Comparison of ENCODE assay signal across 7 mouse cellular contexts in the genomic region with DNA sequence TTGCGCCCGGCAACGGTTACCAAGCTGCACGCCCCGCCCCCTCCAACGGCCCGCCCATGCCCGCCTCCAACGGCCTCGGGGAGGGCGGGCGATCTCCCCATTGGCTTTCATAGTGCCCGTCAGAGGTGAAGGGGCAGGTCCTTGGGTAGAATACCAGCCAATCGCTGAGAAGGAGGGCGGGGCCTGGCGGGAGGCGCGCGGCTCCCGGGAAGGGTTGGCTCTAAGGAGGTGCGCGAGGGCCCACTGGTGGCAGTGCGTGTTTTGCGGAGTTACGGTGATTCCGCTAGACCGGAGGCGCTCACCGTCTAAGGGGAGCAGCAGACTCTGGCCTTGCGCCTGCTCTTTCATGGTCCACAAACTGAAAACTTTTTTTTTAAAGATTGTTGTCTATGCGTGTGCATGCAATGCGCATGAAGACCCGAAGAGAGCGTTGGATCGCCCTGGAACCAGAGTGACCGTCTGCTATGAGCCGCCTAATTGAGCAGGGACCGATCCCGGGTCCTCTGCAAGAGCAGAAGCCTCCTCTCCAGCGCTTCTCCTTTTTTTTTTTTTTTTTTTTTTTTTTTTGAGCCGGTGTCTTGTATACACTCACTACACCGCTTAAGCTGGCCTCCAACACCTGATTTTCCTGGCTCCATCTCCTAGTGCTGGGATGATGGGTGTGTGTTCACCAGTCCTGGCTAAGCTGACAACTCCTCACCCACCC. TPM values are rescaled to one million over a fixed set of nuclear protein-coding genes. Genes with fewer than 3 reads are reported as not detected.
A peak's percentile ranks its signal among the peaks of the same experiment; 100 is the strongest.
DNase-seq lines count a peak whose midpoint lies in the region; ATAC-seq and TF ChIP-seq lines count a peak whose summit lies in the region.

No protein-coding gene starts in this region.

- H3K27ac ChIP-seq in embryonic facial prominence, embryonic 12.5 days: peak overlapping the region; percentile 50
- no peak overlapping the region for H3K27ac ChIP-seq in kidney, adult 2 months (ENCODE audit: insufficient read depth, low read depth, low read length)
- no peak overlapping the region for H3K27ac ChIP-seq in limb, embryonic 12.5 days
- no peak overlapping the region for H3K27ac ChIP-seq in midbrain, embryonic 15.5 days
- H3K27ac ChIP-seq in spleen, adult 2 months (ENCODE audit: insufficient read depth, low read length): no peak overlapping the region

- WGBS in embryonic facial prominence, embryonic 12.5 days: under 1% methylated on average over 40 of the region's 42 CpGs
- WGBS in kidney, adult 2 months: under 1% methylated on average over 39 of the region's 42 CpGs
- under 1% methylated on average over 41 of the region's 42 CpGs for WGBS in limb, embryonic 12.5 days
- WGBS in midbrain, embryonic 15.5 days: 0% methylated on average over 41 of the region's 42 CpGs
- 2% methylated on average over 39 of the region's 42 CpGs for WGBS in spleen, adult 2 months

- peaks cover 29% of the 10 kb centered on the region for H3K27me3 ChIP-seq in embryonic facial prominence, embryonic 12.5 days
- H3K27me3 ChIP-seq in kidney, adult 2 months (replicated peaks; ENCODE audit: control insufficient read depth, insufficient read depth, low read length): no peaks in the 10 kb centered on the region
- H3K27me3 ChIP-seq in limb, embryonic 12.5 days: peaks cover 47% of the 10 kb centered on the region
- peaks cover 6% of the 10 kb centered on the region for H3K27me3 ChIP-seq in midbrain, embryonic 15.5 days (replicated peaks)
- H3K27me3 ChIP-seq in spleen, adult 2 months (ENCODE audit: control insufficient read depth, insufficient read depth, low read length): peaks cover 8% of the 10 kb centered on the region

- no peaks in the 10 kb centered on the region for H3K36me3 ChIP-seq in embryonic facial prominence, embryonic 12.5 days
- H3K36me3 ChIP-seq in kidney, adult 2 months (ENCODE audit: control insufficient read depth, insufficient read depth, low read length): no peaks in the 10 kb centered on the region
- H3K36me3 ChIP-seq in limb, embryonic 12.5 days: no peaks in the 10 kb centered on the region
- H3K36me3 ChIP-seq in midbrain, embryonic 15.5 days (replicated peaks): no peaks in the 10 kb centered on the region
- no peaks in the 10 kb centered on the region for H3K36me3 ChIP-seq in spleen, adult 2 months (ENCODE audit: control insufficient read depth, insufficient read depth, low read length)

- DNase-seq in adrenal gland, postnatal 25 days: peak; percentile 99
- DNase-seq in heart, adult 18-20 months: peak; percentile 99
- DNase-seq in kidney, adult 2 months: peak; percentile 99
- peak; percentile 96 to 98 for DNase-seq in spleen, adult 2 months (ENCODE audit: low read depth in 1 of 2, low spot score in 2 of 2)

- peak overlapping the region; percentile 82 for H3K4me2 ChIP-seq in embryonic facial prominence, embryonic 12.5 days (replicated peaks)
- H3K4me2 ChIP-seq in limb, embryonic 12.5 days: peak overlapping the region; percentile 79
- H3K4me2 ChIP-seq in midbrain, embryonic 15.5 days: peak overlapping the region; percentile 81

- TF ChIP-seq CTCF in kidney, adult 2 months (conservative IDR thresholded peaks at IDR 0.05; ENCODE audit: insufficient read depth, insufficient read length, low read depth, low read length): peak; percentile 36; the same call in 1 of the 2 replicates
- peak; percentile 48; the same call in 1 of the 2 replicates for TF ChIP-seq CTCF in spleen, adult 2 months (IDR thresholded peaks at IDR 0.05; ENCODE audit: extremely low read depth, insufficient read depth, insufficient read length, insufficient replicate concordance)

- peak overlapping the region; percentile 44; the same call in 1 of the 2 replicates for H3K9ac ChIP-seq in embryonic facial prominence, embryonic 12.5 days
- H3K9ac ChIP-seq in limb, embryonic 12.5 days (replicated peaks): peak overlapping the region; percentile 64
- peak overlapping the region; percentile 18; the same call in 1 of the 2 replicates for H3K9ac ChIP-seq in midbrain, embryonic 15.5 days

- TF ChIP-seq POLR2A in kidney, adult 2 months (IDR thresholded peaks at IDR 0.05; ENCODE audit: low read depth, low read length): no peak
- TF ChIP-seq POLR2A in spleen, adult 2 months (IDR thresholded peaks at IDR 0.05; ENCODE audit: low read depth, low read length): no peak

- peaks cover 6% of the 10 kb centered on the region for H3K4me1 ChIP-seq in embryonic facial prominence, embryonic 12.5 days
- no peaks in the 10 kb centered on the region for H3K4me1 ChIP-seq in kidney, adult 2 months (ENCODE audit: control insufficient read depth, insufficient read depth, low read length)
- peaks cover 6% of the 10 kb centered on the region; the same call in 1 of the 2 replicates for H3K4me1 ChIP-seq in limb, embryonic 12.5 days (replicated peaks)
- peaks cover 21% of the 10 kb centered on the region for H3K4me1 ChIP-seq in midbrain, embryonic 15.5 days
- H3K4me1 ChIP-seq in spleen, adult 2 months (ENCODE audit: control insufficient read depth, insufficient read depth, insufficient read length): peaks cover 4% of the 10 kb centered on the region; the same call in 1 of the 2 replicates

- peak; percentile 97 for ATAC-seq in embryonic facial prominence, embryonic 12.5 days (ENCODE audit: insufficient number of reproducible peaks, insufficient read depth, low FRiP score, low TSS enrichment)
- peak; percentile 98 for ATAC-seq in limb, embryonic 12.5 days (ENCODE audit: insufficient number of reproducible peaks, insufficient read depth, low FRiP score, low TSS enrichment, low read depth)
- peak; percentile 98 for ATAC-seq in midbrain, embryonic 15.5 days (replicated peaks)

- H3K4me3 ChIP-seq in embryonic facial prominence, embryonic 12.5 days: peak overlapping the region; percentile 66
- H3K4me3 ChIP-seq in kidney, adult 2 months (ENCODE audit: insufficient read depth, low read depth, low read length): peak overlapping the region; percentile 30
- H3K4me3 ChIP-seq in limb, embryonic 12.5 days (replicated peaks): peak overlapping the region; percentile 71
- peak overlapping the region; percentile 55 for H3K4me3 ChIP-seq in midbrain, embryonic 15.5 days
- H3K4me3 ChIP-seq in spleen, adult 2 months (ENCODE audit: extremely low read depth, insufficient read depth, insufficient read length): peak overlapping the region; percentile 41

- H3K9me3 ChIP-seq in embryonic facial prominence, embryonic 12.5 days: no peaks in the 10 kb centered on the region
- H3K9me3 ChIP-seq in limb, embryonic 12.5 days: no peaks in the 10 kb centered on the region
- H3K9me3 ChIP-seq in midbrain, embryonic 15.5 days: no peaks in the 10 kb centered on the region

RNA-seq across cellular contexts. Expression of gene Rfx2, which starts 0.5 kb away (rescaled TPM):
- 6.9 and 11.1 TPM in 2 replicates for total RNA-seq in adrenal gland, postnatal 25 days (2021)
- 5.5 and 5.7 TPM in 2 replicates for polyA plus RNA-seq in embryonic facial prominence, embryonic 12.5 days (2016; fragmentation: Nextera tagmentation; extraction: Ambion mirVana)
- total RNA-seq in heart, adult 18-20 months (2021): 1 to 10 TPM; 2.5 to 3.1 TPM
- 4.8 and 6.2 TPM in 2 replicates for polyA plus RNA-seq in kidney, adult 2 months (2012; rRNA removed)
- polyA plus RNA-seq in limb, embryonic 12.5 days (2016; fragmentation: Nextera tagmentation; extraction: Ambion mirVana): 3.6 and 4.1 TPM in 2 replicates
- 5.4 and 6.0 TPM in 2 replicates for polyA plus RNA-seq in midbrain, embryonic 15.5 days (2015; fragmentation: Nextera tagmentation; extraction: Ambion mirVana)
- 13.6 and 16.5 TPM in 2 replicates for polyA plus RNA-seq in spleen, adult 2 months (2012; rRNA removed)

RNA-seq across cellular contexts. Expression of gene Acsbg2, which starts 43.0 kb away (rescaled TPM):
- total RNA-seq in adrenal gland, postnatal 25 days (2021): 0.71 and 0.76 TPM in 2 replicates
- not detected in 2 replicates for polyA plus RNA-seq in embryonic facial prominence, embryonic 12.5 days (2016; fragmentation: Nextera tagmentation; extraction: Ambion mirVana)
- not detected for total RNA-seq in heart, adult 18-20 months (2021)
- 0.05 TPM in 2 replicates for polyA plus RNA-seq in kidney, adult 2 months (2012; rRNA removed)
- not detected in 2 replicates for polyA plus RNA-seq in limb, embryonic 12.5 days (2016; fragmentation: Nextera tagmentation; extraction: Ambion mirVana)
- not detected in 2 replicates for polyA plus RNA-seq in midbrain, embryonic 15.5 days (2015; fragmentation: Nextera tagmentation; extraction: Ambion mirVana)
- not detected in 2 replicates for polyA plus RNA-seq in spleen, adult 2 months (2012; rRNA removed)

RNA-seq across cellular contexts. Expression of gene 1700061G19Rik, which starts 44.0 kb away (rescaled TPM):
- total RNA-seq in adrenal gland, postnatal 25 days (2021): 5.4 and 8.9 TPM in 2 replicates
- polyA plus RNA-seq in embryonic facial prominence, embryonic 12.5 days (2016; fragmentation: Nextera tagmentation; extraction: Ambion mirVana): 0.42 and 0.51 TPM in 2 replicates
- total RNA-seq in heart, adult 18-20 months (2021): not detected
- polyA plus RNA-seq in kidney, adult 2 months (2012; rRNA removed): 0.03 and 0.07 TPM in 2 replicates
- 0.26 and 0.52 TPM in 2 replicates for polyA plus RNA-seq in limb, embryonic 12.5 days (2016; fragmentation: Nextera tagmentation; extraction: Ambion mirVana)
- 0.37 and 0.49 TPM in 2 replicates for polyA plus RNA-seq in midbrain, embryonic 15.5 days (2015; fragmentation: Nextera tagmentation; extraction: Ambion mirVana)
- polyA plus RNA-seq in spleen, adult 2 months (2012; rRNA removed): 0.09 and 0.21 TPM in 2 replicates
